Mouse (Mus musculus) liver, embryonic 14.5 days (tissue): Measurements from ENCODE around the gene Ibtk.
A peak's percentile ranks its signal among the peaks of the same experiment; 100 is the strongest.

ENCODE experiments used
- CTCF ChIP-seq: IDR thresholded peaks from 2 replicates; pipeline ENCODE4 v1.5.1; 2016; ENCODE audit warnings: antibody characterized with exemption, low read depth, control low read depth
- EP300 ChIP-seq: IDR thresholded peaks from 2 replicates; pipeline ENCODE4 v1.6.1; 2016; ENCODE audit warnings: antibody characterized with exemption, low read depth

- TF ChIP-seq CTCF (peak; percentile 52), EP300 (no peak)
Observed at GRCm38 (mm10) chr9:85748204-85749141, 661 bp downstream of the Ibtk start.
